Mouse (Mus musculus): ENCODE measurements at regions not wholly inside any gene's neighbourhood (a gene's known extent, or its start where the extent isn't known, plus 50 kb on each side); places are given as distances from the start of the nearest gene placed in this dataset.

- WGBS = 22% methylated on average over 8 of the region's 8 CpGs
- Histone ChIP-seq H3K9ac (ENCODE audit: low read depth, low read length) (no peak overlapping the region), H3K9me3 (ENCODE audit: control insufficient read depth) (no peaks in the 10 kb centered on the region), H3K27ac (ENCODE audit: low read depth, low read length) (no peak overlapping the region), H3K4me1 (replicated peaks; ENCODE audit: control insufficient read depth, insufficient read depth, low read length) (no peaks in the 10 kb centered on the region), H3K4me3 (ENCODE audit: low read depth, low read length) (no peak overlapping the region), H3K4me2 (replicated peaks; ENCODE audit: low read depth) (no peak overlapping the region), H3K36me3 (ENCODE audit: control insufficient read depth, insufficient read depth) (no peaks in the 10 kb centered on the region), H3K27me3 (replicated peaks; ENCODE audit: control insufficient read depth, insufficient read depth, low read length) (0 out of 2 replicates have a peak, but pooled peaks cover 3% of the 10 kb centered on the region)
- ATAC-seq = no peak
- no peak for TF ChIP-seq CTCF (IDR thresholded peaks at IDR 0.05; ENCODE audit: low read depth)
Measured at GRCm38 (mm10) chr7:73138861-73139493, 236.3 kb upstream of the Rgma start.

GRCm38 (mm10) chr7:73139901-73140300, 235.4 kb upstream of the Rgma start:
- Histone ChIP-seq H3K9me3 (ENCODE audit: control insufficient read depth) (no peaks in the 10 kb centered on the region), H3K36me3 (ENCODE audit: control insufficient read depth, insufficient read depth) (no peaks in the 10 kb centered on the region), H3K4me1 (replicated peaks; ENCODE audit: control insufficient read depth, insufficient read depth, low read length) (no peaks in the 10 kb centered on the region), H3K4me3 (ENCODE audit: low read depth, low read length) (no peak overlapping the region), H3K27me3 (replicated peaks; ENCODE audit: control insufficient read depth, insufficient read depth, low read length) (0 out of 2 replicates have a peak, but pooled peaks cover 3% of the 10 kb centered on the region), H3K4me2 (replicated peaks; ENCODE audit: low read depth) (no peak overlapping the region), H3K27ac (ENCODE audit: low read depth, low read length) (no peak overlapping the region), H3K9ac (ENCODE audit: low read depth, low read length) (no peak overlapping the region)
- ATAC-seq = no peak
- TF ChIP-seq CTCF (IDR thresholded peaks at IDR 0.05; ENCODE audit: low read depth) = no peak
- 55% methylated on average over 6 of the region's 6 CpGs for WGBS

GRCm38 (mm10) chr7:73141167-73141566, 234.1 kb upstream of the Rgma start:
- Histone ChIP-seq H3K36me3 (ENCODE audit: control insufficient read depth, insufficient read depth) (no peaks in the 10 kb centered on the region), H3K4me1 (replicated peaks; ENCODE audit: control insufficient read depth, insufficient read depth, low read length) (no peaks in the 10 kb centered on the region), H3K27ac (ENCODE audit: low read depth, low read length) (no peak overlapping the region), H3K27me3 (replicated peaks; ENCODE audit: control insufficient read depth, insufficient read depth, low read length) (0 out of 2 replicates have a peak, but pooled peaks cover 3% of the 10 kb centered on the region), H3K4me2 (replicated peaks; ENCODE audit: low read depth) (no peak overlapping the region), H3K4me3 (ENCODE audit: low read depth, low read length) (no peak overlapping the region), H3K9me3 (ENCODE audit: control insufficient read depth) (no peaks in the 10 kb centered on the region), H3K9ac (ENCODE audit: low read depth, low read length) (no peak overlapping the region)
- TF ChIP-seq CTCF (IDR thresholded peaks at IDR 0.05; ENCODE audit: low read depth) = no peak
- no peak for ATAC-seq
- WGBS = 23% methylated on average over 5 of the region's 5 CpGs

GRCm38 (mm10) chr7:73143902-73144301, 231.4 kb upstream of the Rgma start:
- Histone ChIP-seq H3K9me3 (ENCODE audit: control insufficient read depth) (no peaks in the 10 kb centered on the region), H3K27ac (ENCODE audit: low read depth, low read length) (no peak overlapping the region), H3K4me2 (replicated peaks; ENCODE audit: low read depth) (no peak overlapping the region), H3K27me3 (replicated peaks; ENCODE audit: control insufficient read depth, insufficient read depth, low read length) (no peaks in the 10 kb centered on the region), H3K4me1 (replicated peaks; ENCODE audit: control insufficient read depth, insufficient read depth, low read length) (no peaks in the 10 kb centered on the region), H3K36me3 (ENCODE audit: control insufficient read depth, insufficient read depth) (no peaks in the 10 kb centered on the region), H3K9ac (ENCODE audit: low read depth, low read length) (no peak overlapping the region), H3K4me3 (ENCODE audit: low read depth, low read length) (no peak overlapping the region)
- WGBS = 87% methylated on average over 11 of the region's 11 CpGs
- no peak for TF ChIP-seq CTCF (IDR thresholded peaks at IDR 0.05; ENCODE audit: low read depth)
- no peak for ATAC-seq

- Histone ChIP-seq H3K4me1 (replicated peaks; ENCODE audit: control insufficient read depth, insufficient read depth, low read length) (no peaks in the 10 kb centered on the region), H3K9me3 (ENCODE audit: control insufficient read depth) (no peaks in the 10 kb centered on the region), H3K4me3 (ENCODE audit: low read depth, low read length) (no peak overlapping the region), H3K36me3 (ENCODE audit: control insufficient read depth, insufficient read depth) (no peaks in the 10 kb centered on the region), H3K27ac (ENCODE audit: low read depth, low read length) (no peak overlapping the region), H3K4me2 (replicated peaks; ENCODE audit: low read depth) (no peak overlapping the region), H3K9ac (ENCODE audit: low read depth, low read length) (no peak overlapping the region), H3K27me3 (replicated peaks; ENCODE audit: control insufficient read depth, insufficient read depth, low read length) (no peaks in the 10 kb centered on the region)
- no peak for ATAC-seq
- no peak for TF ChIP-seq CTCF (IDR thresholded peaks at IDR 0.05; ENCODE audit: low read depth)
- 56% methylated on average over 4 of the region's 4 CpGs for WGBS
Measured at GRCm38 (mm10) chr7:73144846-73145245, 230.5 kb upstream of the Rgma start.

GRCm38 (mm10) chr7:73147251-73147650, 228.1 kb upstream of the Rgma start:
- no peaks in the 10 kb centered on the region for H3K36me3 ChIP-seq (ENCODE audit: control insufficient read depth, insufficient read depth)
- H3K4me3 ChIP-seq (ENCODE audit: low read depth, low read length) = no peak overlapping the region
- no peak overlapping the region for H3K4me2 ChIP-seq (replicated peaks; ENCODE audit: low read depth)
- no peaks in the 10 kb centered on the region for H3K9me3 ChIP-seq (ENCODE audit: control insufficient read depth)
- H3K27ac ChIP-seq (ENCODE audit: low read depth, low read length) = no peak overlapping the region
- no peak for TF ChIP-seq CTCF (IDR thresholded peaks at IDR 0.05; ENCODE audit: low read depth)
- ATAC-seq = no peak
- no peak overlapping the region for H3K9ac ChIP-seq (ENCODE audit: low read depth, low read length)
- H3K4me1 ChIP-seq (replicated peaks; ENCODE audit: control insufficient read depth, insufficient read depth, low read length) = no peaks in the 10 kb centered on the region
- H3K27me3 ChIP-seq (replicated peaks; ENCODE audit: control insufficient read depth, insufficient read depth, low read length) = no peaks in the 10 kb centered on the region

- no peak overlapping the region for H3K9ac ChIP-seq (ENCODE audit: low read depth, low read length)
- H3K4me3 ChIP-seq (ENCODE audit: low read depth, low read length) = no peak overlapping the region
- no peak overlapping the region for H3K4me2 ChIP-seq (replicated peaks; ENCODE audit: low read depth)
- no peaks in the 10 kb centered on the region for H3K27me3 ChIP-seq (replicated peaks; ENCODE audit: control insufficient read depth, insufficient read depth, low read length)
- no peaks in the 10 kb centered on the region for H3K4me1 ChIP-seq (replicated peaks; ENCODE audit: control insufficient read depth, insufficient read depth, low read length)
- ATAC-seq = no peak
- no peaks in the 10 kb centered on the region for H3K36me3 ChIP-seq (ENCODE audit: control insufficient read depth, insufficient read depth)
- H3K9me3 ChIP-seq (ENCODE audit: control insufficient read depth) = no peaks in the 10 kb centered on the region
- TF ChIP-seq CTCF (IDR thresholded peaks at IDR 0.05; ENCODE audit: low read depth) = no peak
- WGBS = 75% methylated on average over 7 of the region's 7 CpGs
- no peak overlapping the region for H3K27ac ChIP-seq (ENCODE audit: low read depth, low read length)
Measured at GRCm38 (mm10) chr7:73150436-73150835, 224.9 kb upstream of the Rgma start.
